Mouse (Mus musculus) small intestine, adult 10 weeks (tissue): ENCODE measurements around the gene Aifm2. TPM values are rescaled to one million over a fixed set of nuclear protein-coding genes. Genes with fewer than 3 reads are reported as not detected.

ENCODE experiments used
- polyA plus RNA-seq: library from polyadenylated mRNA; stranded (reverse); fragments of 350-450 nt; fragmentation: Illumina TruSeq; extraction: RNeasy Lipid Tissue Mini Kit (QIAGEN cat#74804); gene quantifications from one replicate; pipeline ENCODE4 v1.2.3, GENCODE M21; 2014; ENCODE audit warnings: low replicate concordance

The Aifm2 gene
- 2.0 TPM for polyA plus RNA-seq

DNA sequence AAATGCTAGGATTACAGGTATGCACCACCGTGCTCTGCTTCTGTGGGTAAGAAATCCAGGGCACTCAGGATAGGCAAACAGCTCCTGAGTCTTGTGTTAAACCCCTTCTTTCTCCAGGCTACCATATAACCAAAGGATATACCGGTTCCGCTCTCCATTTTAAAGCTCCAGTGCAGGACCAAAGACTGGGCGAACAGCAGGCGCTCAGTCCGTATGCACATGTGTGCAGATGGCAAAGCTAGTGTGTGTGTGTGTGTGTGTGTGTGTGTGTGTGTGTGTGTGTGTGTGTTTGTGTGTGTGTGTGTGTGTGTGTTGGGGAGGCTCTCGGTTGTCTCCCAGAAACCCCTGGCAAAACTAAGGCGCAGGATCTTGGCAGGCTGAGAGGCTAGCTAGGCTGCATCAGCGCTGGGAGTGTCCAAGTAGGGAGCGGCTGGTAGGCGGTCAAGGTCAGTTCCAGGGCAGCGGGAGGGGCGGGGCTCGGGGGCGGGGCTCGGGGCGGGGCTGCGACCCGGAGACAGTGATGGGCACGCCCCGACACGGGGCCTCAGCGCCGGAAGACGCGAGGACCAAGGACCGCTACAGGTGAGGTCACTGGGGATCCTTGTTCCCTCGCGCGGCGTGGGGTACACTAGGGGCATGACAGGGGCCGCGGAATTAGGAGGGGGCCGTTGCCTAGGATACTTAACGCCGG is at the start of gene Aifm2:
TSS of gene Aifm2 (plus strand) at position 493 of the 691 bp plus-strand sequence.

DNA sequence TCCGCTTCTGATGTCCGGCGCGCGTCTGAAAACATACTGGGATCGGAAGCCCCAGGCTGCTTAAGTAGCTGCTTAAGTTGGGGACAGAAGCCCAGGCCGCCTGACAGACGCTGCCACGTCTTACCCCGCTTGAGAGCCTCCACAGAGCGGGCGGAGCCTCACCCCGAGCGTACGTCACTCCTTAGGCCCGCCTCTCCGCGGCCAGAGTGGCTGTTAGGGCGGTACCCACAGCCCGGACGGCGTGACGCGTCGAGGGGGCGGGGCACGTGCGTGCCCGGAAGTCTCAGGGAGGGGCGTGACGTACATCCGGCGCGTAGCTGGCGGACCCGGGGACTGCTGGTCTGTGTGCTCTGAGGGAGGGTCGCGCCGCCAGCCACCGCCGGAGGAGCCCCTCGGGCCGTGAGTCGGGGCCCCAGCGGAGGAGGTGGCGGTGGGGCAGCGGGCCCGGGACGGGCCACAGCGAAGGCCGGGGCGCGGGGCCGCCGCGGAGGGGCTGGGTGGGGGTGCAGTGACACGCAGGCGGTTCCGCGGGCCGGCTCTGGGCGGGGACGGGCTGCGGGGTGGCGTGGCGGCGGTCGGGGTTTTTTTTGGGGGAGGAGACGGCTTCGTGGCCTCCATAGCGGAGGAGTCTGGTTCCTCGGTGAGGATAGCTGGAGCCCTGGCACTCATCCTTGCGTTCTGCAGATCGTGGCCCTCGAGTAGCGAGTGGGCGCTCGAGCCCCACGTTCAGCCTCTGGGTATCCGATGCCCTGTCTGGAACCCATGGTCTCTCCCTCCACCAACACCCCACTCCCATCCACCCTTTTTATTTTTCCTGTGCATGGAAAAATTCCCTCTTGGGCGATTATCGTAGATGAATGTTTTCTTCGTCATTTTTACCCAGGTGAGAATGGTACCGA is 34.8 kb upstream of the Aifm2 start, which contains the start of gene Sar1a:
TSS of gene Sar1a (plus strand) at position 285 of the 899 bp plus-strand sequence.

DNA sequence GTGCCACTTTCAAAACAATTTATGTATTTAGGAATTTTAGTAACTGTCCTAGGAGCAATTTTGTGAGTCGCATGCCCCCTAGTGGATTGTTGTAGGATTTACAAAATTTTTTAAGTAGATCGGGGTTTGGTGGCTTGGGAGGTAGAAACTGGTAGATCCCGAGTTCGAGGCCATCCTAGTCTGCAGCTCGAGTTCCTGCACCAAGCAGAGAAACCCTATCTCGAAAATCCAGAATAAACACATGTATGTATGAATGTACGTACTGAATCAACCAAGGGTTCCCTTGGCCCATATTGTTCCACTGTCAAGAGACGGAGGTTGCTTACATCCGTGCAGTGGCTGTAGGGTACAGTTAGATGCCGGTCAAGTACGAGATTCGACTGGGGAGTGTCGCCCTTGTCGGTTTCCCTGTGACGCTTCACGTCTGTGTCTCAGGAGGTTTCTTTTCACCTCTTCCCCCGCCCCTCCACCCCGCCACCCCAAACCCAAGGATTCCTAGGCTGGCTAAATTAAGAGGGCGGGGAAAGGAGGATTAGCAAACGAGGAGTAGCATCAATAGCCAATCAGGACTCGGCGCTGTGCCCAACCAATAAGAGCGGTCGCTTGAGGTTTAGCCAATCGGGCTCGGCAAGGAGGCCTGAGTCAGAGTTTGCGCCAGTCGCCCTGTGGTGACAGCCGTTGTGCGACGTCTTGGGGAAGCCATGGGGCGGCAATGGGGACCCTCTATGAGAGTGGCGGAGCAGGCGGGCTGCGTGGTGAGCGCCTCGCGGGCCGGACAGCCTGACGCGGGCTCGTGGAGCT is 20.0 kb upstream of the Aifm2 start, which contains the start of gene Tysnd1:
TSS of gene Tysnd1 (plus strand) at position 645 of the 801 bp plus-strand sequence.

DNA sequence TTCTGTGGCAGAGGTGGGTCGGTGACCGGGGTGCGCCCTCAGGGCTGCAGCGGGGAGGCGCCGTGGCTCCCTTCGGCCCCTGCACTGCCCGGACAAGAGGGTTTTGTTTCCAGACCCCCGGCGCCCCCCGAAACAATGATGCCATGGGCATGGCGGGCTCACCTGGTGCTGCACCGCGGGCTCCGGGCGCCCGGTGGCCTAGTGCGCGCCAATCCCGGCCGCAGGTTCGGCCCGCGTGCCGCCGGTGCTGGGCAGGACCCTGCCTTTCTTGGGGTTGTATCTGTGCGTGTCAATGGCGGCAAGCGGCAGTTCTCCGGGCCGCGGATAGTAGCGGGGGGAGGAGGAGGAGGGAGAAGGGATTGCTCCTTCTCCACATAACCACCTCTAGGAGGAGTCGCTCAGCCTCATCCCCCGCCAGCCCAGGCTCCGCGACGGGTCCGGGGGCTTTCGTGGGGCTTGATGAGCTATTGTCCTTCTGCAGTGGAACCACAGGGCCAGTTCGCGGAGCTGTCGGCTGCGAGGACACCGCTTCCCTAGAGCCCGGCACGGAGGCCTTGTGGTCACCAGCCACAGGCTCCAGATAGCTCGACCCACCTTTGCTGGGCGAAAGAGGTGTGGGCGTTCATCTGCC is 68.7 kb downstream of the Aifm2 start, which contains the start of gene H2afy2:
TSS of gene H2afy2 (minus strand) at position 527 of the 631 bp plus-strand sequence.

Other genes with a start within 250 kb of the Aifm2 start
- 2.0 TPM for gene Lrrc20, start 239.5 kb upstream of the Aifm2 start, polyA plus RNA-seq
- gene Npffr1, start 119.8 kb upstream of the Aifm2 start, polyA plus RNA-seq: not detected
- 839 TPM for gene Ppa1, start 66.7 kb upstream of the Aifm2 start, polyA plus RNA-seq
- gene Sar1a, start 35.0 kb upstream of the Aifm2 start, polyA plus RNA-seq: 157 TPM
- gene Tysnd1, start 19.7 kb upstream of the Aifm2 start, polyA plus RNA-seq: 0.48 TPM
- 2.9 TPM for gene H2afy2, start 68.9 kb downstream of the Aifm2 start, polyA plus RNA-seq